Mouse (Mus musculus) embryonic facial prominence, embryonic 10.5 days (tissue): ENCODE measurements at regions not wholly inside any gene's neighbourhood (a gene's known extent, or its start where the extent isn't known, plus 50 kb on each side); places are given as distances from the start of the nearest gene placed in this dataset.

Source experiments
- DNase-seq: peaks from one replicate; pipeline ENCODE4 v3.0.0-alpha.2; 2017; ENCODE audit warnings: low spot score
- H3K27ac ChIP-seq: fragments of 300-500 bp; sonication (generic); replicated peaks from 2 replicates; pipeline ENCODE4 v1.5.1; 2016; ENCODE audit warnings: mild to moderate bottlenecking
- H3K27me3 ChIP-seq: fragments of 300-500 bp; sonication (generic); replicated peaks from 2 replicates; pipeline ENCODE4 v1.6.1; 2016; ENCODE audit warnings: low read depth, mild to moderate bottlenecking; ENCODE audit not compliant: poor library complexity, severe bottlenecking
- H3K36me3 ChIP-seq: fragments of 300-500 bp; sonication (generic); replicated peaks from 2 replicates; pipeline ENCODE4 v1.6.1; 2016; ENCODE audit warnings: mild to moderate bottlenecking, moderate library complexity
- H3K4me1 ChIP-seq: fragments of 300-500 bp; sonication (generic); 2 replicates; pipeline ENCODE4 v1.6.1; 2016
- H3K4me3 ChIP-seq: fragments of 300-500 bp; sonication (generic); 2 replicates; pipeline ENCODE4 v1.5.1; 2016; ENCODE audit warnings: mild to moderate bottlenecking, moderate library complexity
- H3K9me3 ChIP-seq: fragments of 300-500 bp; sonication (generic); 2 replicates; pipeline ENCODE4 v1.6.1; 2016; ENCODE audit warnings: mild to moderate bottlenecking
- WGBS: fragments of 180-500 bp; shearing (Covaris S2); methylation state at CpG from one replicate; pipeline ENCODE4 v1.1.7; 2016; 5-methylcytosine and 5-hydroxymethylcytosine counted together

DNA sequence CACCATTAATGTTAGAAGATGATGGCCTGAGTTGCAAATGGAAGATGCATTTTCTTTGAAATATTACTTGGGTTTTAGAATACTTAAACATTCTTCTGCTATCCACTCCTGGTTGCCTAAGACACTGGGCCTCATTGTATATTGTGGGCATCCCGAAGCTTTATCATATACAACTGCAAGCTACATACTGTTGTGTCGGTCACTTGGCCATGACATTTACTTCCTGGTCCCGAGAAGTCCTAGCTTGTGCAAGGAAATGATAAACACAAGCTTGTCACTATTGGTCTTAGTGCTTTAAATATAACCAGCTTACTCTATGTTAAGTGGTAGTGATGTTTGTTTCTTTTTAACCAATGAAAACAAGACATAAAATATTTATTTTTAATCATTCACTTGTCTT, 122.4 kb upstream of the Rasa1 start:
- DNase-seq, result no peak
- no peak overlapping the region for H3K27ac ChIP-seq
- no peak overlapping the region for H3K4me3 ChIP-seq
- H3K36me3 ChIP-seq, result no peaks in the 10 kb centered on the region
- H3K27me3 ChIP-seq, result no peaks in the 10 kb centered on the region
- H3K9me3 ChIP-seq, result no peaks in the 10 kb centered on the region
- 87% methylated on average over 3 of the region's 3 CpGs for WGBS
- H3K4me1 ChIP-seq, result no peaks in the 10 kb centered on the region

DNA sequence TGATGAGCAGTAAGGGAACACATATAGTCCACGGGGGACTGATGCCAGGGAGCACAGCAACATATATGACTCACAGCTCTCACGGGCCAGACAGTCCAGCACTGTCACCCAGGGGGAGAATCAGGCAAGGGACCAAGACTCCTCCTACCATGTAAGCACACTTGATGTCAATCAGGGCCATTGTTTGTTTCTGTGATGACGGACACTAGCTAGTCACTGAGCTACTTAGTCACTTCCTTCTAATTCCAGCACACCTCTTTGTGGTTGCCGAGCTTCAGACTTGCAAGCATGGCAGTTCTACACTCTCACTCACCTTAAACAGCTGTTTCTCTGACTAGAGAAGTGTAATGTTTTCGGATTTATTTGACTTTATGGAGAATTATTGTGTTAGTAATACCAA, 109.9 kb upstream of the Rasa1 start:
- Histone ChIP-seq H3K4me3 (no peak overlapping the region), H3K27me3 (no peaks in the 10 kb centered on the region), H3K27ac (no peak overlapping the region), H3K9me3 (no peaks in the 10 kb centered on the region), H3K4me1 (no peaks in the 10 kb centered on the region), H3K36me3 (no peaks in the 10 kb centered on the region)
- WGBS, result 74% methylated on average over 5 of the region's 5 CpGs
- no peak for DNase-seq

DNA sequence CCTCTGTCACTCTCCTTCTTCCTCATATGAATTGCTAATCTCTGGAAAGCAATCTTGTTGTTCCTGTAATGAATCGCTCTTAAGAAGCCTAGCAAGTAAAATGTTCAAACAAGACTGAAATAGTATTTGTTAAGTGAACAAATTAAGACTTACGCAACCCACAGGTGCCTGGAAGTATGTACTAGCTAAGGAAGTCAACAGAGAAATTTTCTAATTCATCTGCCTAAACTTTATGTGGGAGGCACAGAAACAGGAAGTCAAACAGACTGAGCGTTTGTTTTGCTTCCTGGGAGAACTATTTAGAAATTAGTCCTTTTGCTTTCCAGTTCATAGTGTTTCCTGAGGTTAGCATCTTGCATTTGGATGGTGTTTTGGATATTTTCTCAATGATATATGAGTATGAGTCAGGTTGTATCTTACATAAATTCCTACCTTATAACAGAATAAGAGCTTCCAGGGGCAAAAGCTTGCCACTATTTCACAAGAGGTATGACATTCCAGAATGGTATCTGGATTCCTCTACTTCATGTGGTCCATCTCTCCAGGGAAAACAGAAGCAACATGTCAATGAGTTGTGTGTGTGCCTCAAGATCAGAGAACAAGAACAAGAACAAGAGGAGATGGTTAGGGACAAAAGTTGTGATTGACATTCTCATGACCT, 87.5 kb upstream of the Rasa1 start:
- no peaks in the 10 kb centered on the region for H3K9me3 ChIP-seq
- no peaks in the 10 kb centered on the region for H3K36me3 ChIP-seq
- H3K27me3 ChIP-seq, result no peaks in the 10 kb centered on the region
- 82% methylated on average over 3 of the region's 3 CpGs for WGBS
- H3K27ac ChIP-seq, result no peak overlapping the region
- H3K4me1 ChIP-seq, result no peaks in the 10 kb centered on the region
- no peak overlapping the region for H3K4me3 ChIP-seq
- DNase-seq, result no peak

DNA sequence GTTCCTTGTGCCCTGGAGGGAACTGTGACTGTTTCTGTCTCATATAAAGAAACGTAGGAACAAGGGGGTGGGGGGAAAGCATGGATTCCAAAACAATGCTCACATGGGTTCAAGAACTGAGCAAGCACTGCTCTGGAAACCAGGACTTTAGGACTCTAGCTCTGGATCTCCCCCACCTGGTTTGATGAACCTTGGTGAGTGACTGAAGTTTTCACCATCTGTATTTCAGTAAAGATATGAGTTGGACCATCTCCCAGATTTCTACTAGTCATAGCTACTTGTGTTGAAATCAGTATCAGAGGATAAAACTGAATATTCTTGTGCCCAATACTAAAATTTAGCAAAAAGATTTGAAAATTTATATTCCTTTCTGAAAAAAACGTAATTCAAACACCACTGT, 70.7 kb upstream of the Rasa1 start:
- DNase-seq, result no peak
- Histone ChIP-seq H3K27ac (no peak overlapping the region), H3K4me3 (no peak overlapping the region), H3K4me1 (no peaks in the 10 kb centered on the region), H3K36me3 (no peaks in the 10 kb centered on the region), H3K9me3 (no peaks in the 10 kb centered on the region), H3K27me3 (no peaks in the 10 kb centered on the region)
- WGBS, result 77% methylated on average over 2 of the region's 2 CpGs

DNA sequence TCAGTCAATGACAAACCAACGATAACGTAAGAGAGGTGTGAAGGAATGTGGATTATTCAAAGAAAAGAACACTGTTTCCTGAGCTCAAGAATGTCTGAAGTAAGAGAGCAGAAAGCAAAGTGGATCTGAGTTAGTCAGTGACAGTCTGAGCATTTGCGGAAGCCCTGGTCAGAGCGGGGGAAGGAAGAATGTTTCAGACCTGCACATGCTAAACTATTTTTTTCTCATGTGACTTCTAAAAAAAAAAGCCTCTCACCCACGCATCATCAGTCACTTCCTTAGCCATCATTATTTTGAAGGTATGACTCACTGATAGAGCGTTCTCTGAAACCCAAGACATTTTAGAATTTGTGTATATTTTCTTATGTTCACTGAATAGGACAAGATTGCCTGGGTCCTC, 70.2 kb upstream of the Rasa1 start:
- WGBS, result 89% methylated on average over 6 of the region's 6 CpGs
- no peaks in the 10 kb centered on the region for H3K36me3 ChIP-seq
- no peak overlapping the region for H3K4me3 ChIP-seq

DNA sequence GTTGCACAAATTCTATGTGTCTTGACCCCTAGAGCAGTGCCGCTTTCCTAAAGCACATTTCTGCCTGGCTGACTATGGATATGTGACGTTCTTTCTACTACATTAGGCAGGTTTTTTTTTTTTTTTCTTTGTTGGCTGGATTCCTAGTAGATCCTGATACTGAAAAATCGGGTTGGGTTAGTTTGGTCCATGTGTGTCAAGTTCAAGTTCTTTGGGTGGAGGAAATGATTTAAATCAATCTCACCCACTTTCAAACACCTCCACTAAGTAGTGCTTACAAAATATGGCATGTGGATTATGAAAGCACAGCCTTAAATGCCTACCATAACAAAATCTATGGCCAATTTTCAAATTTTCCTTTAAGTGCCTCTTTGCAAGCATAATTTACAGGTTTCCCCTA, 63.1 kb upstream of the Rasa1 start:
- WGBS, result 84% methylated on average over 3 of the region's 3 CpGs
- no peaks in the 10 kb centered on the region for H3K4me1 ChIP-seq
- no peaks in the 10 kb centered on the region for H3K36me3 ChIP-seq
- no peaks in the 10 kb centered on the region for H3K27me3 ChIP-seq
- no peak for DNase-seq
- H3K4me3 ChIP-seq, result no peak overlapping the region
- no peaks in the 10 kb centered on the region for H3K9me3 ChIP-seq
- no peak overlapping the region for H3K27ac ChIP-seq

More for the DNA sequence above, 70.2 kb upstream of the Rasa1 start:
- Histone ChIP-seq H3K27ac (no peak overlapping the region), H3K27me3 (no peaks in the 10 kb centered on the region), H3K4me1 (no peaks in the 10 kb centered on the region), H3K9me3 (no peaks in the 10 kb centered on the region)
- no peak for DNase-seq
